Mouse (Mus musculus) heart, postnatal 0 days (tissue): ENCODE results near the gene Kif26b. TPM values are rescaled to one million over a fixed set of nuclear protein-coding genes. Genes with fewer than 3 reads are reported as not detected.

Experiments
- ATAC-seq: fragments of 200-750 bp; cut with Nextera tagmentation; 2 replicates; pipeline ENCODE4 v1.8.0; 2017; ENCODE audit warnings: low read depth, moderate number of reproducible peaks, moderate library complexity; ENCODE audit not compliant: insufficient read depth
- DNase-seq: peaks from one replicate; pipeline ENCODE4 v3.0.0-alpha.2; 2016; ENCODE audit warnings: low spot score
- H3K27ac ChIP-seq: fragments of 300-500 bp; sonication (generic); 2 replicates; pipeline ENCODE4 v1.5.1; 2014; ENCODE audit warnings: low read depth, mild to moderate bottlenecking
- H3K27me3 ChIP-seq: fragments of 300-500 bp; sonication (generic); 2 replicates; pipeline ENCODE4 v1.6.1; 2014; ENCODE audit warnings: low read length, mixed read lengths; ENCODE audit not compliant: control insufficient read depth, insufficient read depth
- H3K36me3 ChIP-seq: fragments of 300-500 bp; sonication (generic); replicated peaks from 2 replicates; pipeline ENCODE4 v1.6.1; 2014; ENCODE audit warnings: low read length, mixed read lengths; ENCODE audit not compliant: control insufficient read depth, insufficient read depth
- H3K4me1 ChIP-seq: fragments of 300-500 bp; sonication (generic); 2 replicates; pipeline ENCODE4 v1.6.1; 2014; ENCODE audit warnings: antibody characterized with exemption; ENCODE audit not compliant: control insufficient read depth, insufficient read depth
- H3K4me2 ChIP-seq: fragments of 300-500 bp; sonication (generic); 2 replicates; pipeline ENCODE4 v1.6.1; 2014; ENCODE audit warnings: low read depth, mild to moderate bottlenecking, low read length, moderate library complexity
- H3K4me3 ChIP-seq: fragments of 300-500 bp; sonication (generic); 2 replicates; pipeline ENCODE4 v1.5.1; 2014; ENCODE audit warnings: low read depth, low read length
- H3K9ac ChIP-seq: fragments of 300-500 bp; sonication (generic); replicated peaks from 2 replicates; pipeline ENCODE4 v1.6.1; 2014; ENCODE audit warnings: low read depth, low read length, mixed read lengths
- H3K9me3 ChIP-seq: fragments of 300-500 bp; sonication (generic); replicated peaks from 2 replicates; pipeline ENCODE4 v1.6.1; 2016; ENCODE audit warnings: low read length; ENCODE audit not compliant: control insufficient read depth
- CTCF ChIP-seq: IDR thresholded peaks from 2 replicates; pipeline ENCODE4 v1.5.1; 2016; ENCODE audit warnings: antibody characterized with exemption, control low read depth, low read depth
- EP300 ChIP-seq: IDR thresholded peaks from 2 replicates; pipeline ENCODE4 v1.6.1; 2016; ENCODE audit warnings: antibody characterized with exemption, low read depth
- WGBS: fragments of 180-500 bp; shearing (Covaris S2); extraction: QIAGEN DNeasy Blood & Tissue Kit; methylation state at CpG from one replicate; pipeline ENCODE4 v1.1.7; 2014; 5-methylcytosine and 5-hydroxymethylcytosine counted together
- polyA plus RNA-seq: library from polyadenylated mRNA; unstranded; fragments of >200 nt; fragmentation: Nextera tagmentation; extraction: Ambion mirVana; gene quantifications from 2 replicates; pipeline ENCODE4 v1.2.1, GENCODE M21; 2015
- total RNA-seq: library from RNA; depleted of rRNA; stranded (reverse); fragments of >200 nt; gene quantifications from 2 replicates; pipeline ENCODE4 v1.2.3, GENCODE M21; 2014; ENCODE audit warnings: low replicate concordance

The Kif26b gene
- total and polyA plus RNA-seq, 2 experiments from 2014 or later, result 1.8 to 19.8 TPM

DNA sequence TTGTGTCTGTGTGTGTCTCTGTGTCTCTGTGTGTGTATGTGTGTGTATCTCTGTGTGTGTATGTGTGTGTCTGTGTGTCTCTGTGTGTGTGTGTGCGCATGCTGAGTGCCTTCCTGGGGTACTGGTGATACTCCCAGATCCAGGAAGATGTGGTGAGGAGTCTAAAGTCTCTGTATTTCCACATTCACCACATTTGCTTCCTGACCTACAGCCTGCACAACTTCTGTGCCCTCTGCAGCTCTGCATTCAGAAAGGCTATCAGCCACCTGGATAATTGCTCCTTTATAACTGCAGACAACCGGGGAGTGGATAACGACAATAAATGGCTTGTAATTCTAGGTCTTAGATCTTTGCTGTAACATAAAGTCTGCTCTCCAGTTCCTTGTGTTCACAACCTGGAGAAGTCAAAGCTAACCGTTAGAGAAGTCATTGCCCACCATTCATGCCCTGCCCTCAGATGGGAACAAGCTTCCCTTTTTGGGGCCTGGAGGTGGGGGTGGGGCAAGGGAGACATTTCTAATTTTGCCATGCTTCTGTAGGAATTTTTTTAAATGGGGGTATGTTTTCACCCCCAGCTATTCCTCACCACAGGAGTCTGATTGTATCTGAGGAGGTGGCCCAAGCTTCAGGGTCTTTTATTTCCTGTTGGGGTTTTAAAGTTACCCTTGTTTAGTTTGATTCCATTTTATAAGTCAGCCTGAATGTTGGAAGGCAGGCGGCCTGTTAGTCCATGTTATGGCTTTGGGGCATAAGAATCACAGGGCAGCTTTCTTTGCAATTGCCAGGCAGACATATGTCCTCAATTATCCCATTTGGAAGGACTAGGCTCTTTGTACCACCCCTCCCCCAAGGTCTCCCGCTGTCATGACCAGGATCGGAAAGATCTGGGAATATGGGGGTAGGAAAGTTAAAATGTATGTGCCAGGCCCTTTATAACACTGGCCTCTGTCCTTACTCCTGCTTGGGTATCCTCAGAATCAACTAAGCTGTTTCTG, 39.9 kb downstream of the Kif26b start:
- Histone ChIP-seq H3K4me3 (no peak overlapping the region), H3K9ac (no peak overlapping the region), H3K27me3 (no peaks in the 10 kb centered on the region), H3K9me3 (no peaks in the 10 kb centered on the region), H3K4me2 (no peak overlapping the region), H3K27ac (no peak overlapping the region), H3K4me1 (no peaks in the 10 kb centered on the region), H3K36me3 (no peaks in the 10 kb centered on the region)
- WGBS, result 72% methylated on average over 7 of the region's 7 CpGs
- no peak for ATAC-seq
- no peak for DNase-seq
- no peak for TF ChIP-seq EP300
- no peak for TF ChIP-seq CTCF

- DNase-seq (no peak), ATAC-seq (no peak)
- WGBS, result 87% methylated on average over 4 of the region's 4 CpGs
- H3K4me2 ChIP-seq, result no peak overlapping the region
- H3K27me3 ChIP-seq, result no peaks in the 10 kb centered on the region
- no peaks in the 10 kb centered on the region for H3K36me3 ChIP-seq
- H3K4me1 ChIP-seq, result no peaks in the 10 kb centered on the region
- H3K9ac ChIP-seq, result no peak overlapping the region
- TF ChIP-seq EP300, result no peak
- TF ChIP-seq CTCF, result no peak
- no peak overlapping the region for H3K4me3 ChIP-seq
- H3K9me3 ChIP-seq, result 0 out of 2 replicates have a peak, but pooled peaks cover 7% of the 10 kb centered on the region
- no peak overlapping the region for H3K27ac ChIP-seq
Observed at GRCm38 (mm10) chr1:178571009-178571408, 42.1 kb downstream of the Kif26b start.

DNA sequence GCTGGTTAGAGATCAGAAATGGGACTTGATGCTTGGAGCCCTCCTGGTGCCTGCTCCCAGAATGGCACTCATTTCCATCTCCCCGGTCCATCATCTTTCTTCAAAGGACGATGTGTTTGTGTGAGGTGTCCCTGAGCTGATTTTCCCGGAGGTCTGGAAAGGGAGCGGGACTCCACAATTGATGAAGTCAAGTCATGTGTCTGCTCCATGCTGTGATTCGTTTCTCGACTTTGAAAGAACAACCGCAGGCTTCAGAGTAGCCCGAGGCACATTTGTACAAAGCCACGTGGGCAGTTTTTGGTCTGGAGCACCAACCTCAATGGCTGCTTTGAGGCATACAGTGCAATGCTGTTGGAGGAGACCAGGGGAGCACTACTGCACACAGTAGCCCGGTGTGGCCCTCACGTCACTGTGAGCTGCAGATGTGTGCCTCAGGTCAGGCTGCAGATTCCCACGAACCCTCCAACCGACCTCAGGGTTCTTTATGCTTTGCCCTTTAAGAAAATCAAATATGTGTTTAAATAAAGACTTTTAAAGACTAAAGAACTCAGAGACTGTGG, 43.0 kb downstream of the Kif26b start:
- Histone ChIP-seq H3K36me3 (no peaks in the 10 kb centered on the region), H3K4me3 (no peak overlapping the region), H3K27me3 (no peaks in the 10 kb centered on the region), H3K4me1 (no peaks in the 10 kb centered on the region), H3K4me2 (no peak overlapping the region), H3K9ac (no peak overlapping the region), H3K9me3 (0 out of 2 replicates have a peak, but pooled peaks cover 7% of the 10 kb centered on the region), H3K27ac (no peak overlapping the region)
- ATAC-seq, result no peak
- TF ChIP-seq CTCF (no peak), EP300 (no peak)
- WGBS, result 75% methylated on average over 13 of the region's 13 CpGs
- DNase-seq, result no peak

DNA sequence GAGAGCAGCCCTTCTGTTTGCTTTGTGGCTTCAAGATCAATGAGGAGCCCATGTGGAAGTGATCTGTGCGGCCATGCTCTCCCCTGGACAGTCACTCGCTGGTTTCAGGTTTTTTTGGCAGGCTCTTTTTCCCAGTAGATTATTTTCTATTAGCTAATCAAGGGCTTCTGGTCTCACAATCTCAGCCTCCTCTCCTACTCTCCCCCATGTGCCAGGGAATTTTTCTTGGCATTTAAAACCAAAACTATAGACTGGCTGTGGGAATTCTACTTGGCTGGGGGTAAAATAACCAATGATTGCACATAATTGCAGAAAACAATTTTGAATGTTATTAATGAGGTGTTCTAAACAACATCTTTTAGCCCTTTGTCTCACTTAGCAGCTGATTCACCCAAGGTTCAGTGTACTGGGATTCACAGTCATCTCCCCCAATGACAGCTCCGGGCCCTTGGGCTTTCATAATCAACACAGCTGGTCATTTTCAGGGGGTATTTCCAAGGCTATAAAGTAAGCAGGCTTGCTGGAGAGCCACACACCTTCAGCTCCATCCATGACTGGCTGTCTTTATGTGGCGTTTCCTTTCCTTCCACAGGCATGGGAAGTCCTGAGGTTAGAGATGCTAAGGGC, 44.6 kb downstream of the Kif26b start:
- no peak for TF ChIP-seq EP300
- TF ChIP-seq CTCF, result no peak
- no peak overlapping the region for H3K4me3 ChIP-seq
- no peaks in the 10 kb centered on the region for H3K27me3 ChIP-seq
- H3K4me2 ChIP-seq, result no peak overlapping the region
- WGBS, result 60% methylated on average over 4 of the region's 4 CpGs
- no peak for ATAC-seq
- no peaks in the 10 kb centered on the region for H3K36me3 ChIP-seq
- no peak overlapping the region for H3K9ac ChIP-seq
- no peak overlapping the region for H3K27ac ChIP-seq
- no peak for DNase-seq
- 0 out of 2 replicates have a peak, but pooled peaks cover 7% of the 10 kb centered on the region for H3K9me3 ChIP-seq
- H3K4me1 ChIP-seq, result no peaks in the 10 kb centered on the region

DNA sequence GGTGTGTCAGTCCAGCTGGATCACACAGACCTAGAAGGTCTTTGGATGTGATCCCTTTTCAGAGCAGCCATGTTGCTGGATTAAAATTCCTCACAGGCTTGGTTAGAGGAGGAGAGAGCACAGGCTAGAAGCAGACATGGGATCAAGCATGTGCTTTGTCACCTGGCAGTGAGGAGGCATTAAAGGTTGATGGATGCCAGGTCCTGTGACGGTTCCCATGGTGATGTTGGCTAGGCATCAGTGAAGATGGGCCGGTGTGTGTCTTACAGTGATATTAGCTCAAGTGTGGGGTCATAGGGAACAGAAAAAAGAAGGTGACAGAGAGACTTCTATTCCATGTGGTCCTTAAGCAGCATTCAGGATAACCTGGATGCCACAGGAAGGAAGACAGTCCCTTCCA, 46.8 kb downstream of the Kif26b start:
- WGBS, result 89% methylated on average over 2 of the region's 2 CpGs
- H3K4me1 ChIP-seq, result no peaks in the 10 kb centered on the region
- no peak overlapping the region for H3K27ac ChIP-seq
- H3K27me3 ChIP-seq, result no peaks in the 10 kb centered on the region
- no peak overlapping the region for H3K4me2 ChIP-seq
- TF ChIP-seq CTCF (no peak), EP300 (no peak)
- ATAC-seq (no peak), DNase-seq (no peak)
- 0 out of 2 replicates have a peak, but pooled peaks cover 7% of the 10 kb centered on the region for H3K9me3 ChIP-seq
- H3K36me3 ChIP-seq, result no peaks in the 10 kb centered on the region
- no peak overlapping the region for H3K9ac ChIP-seq
- H3K4me3 ChIP-seq, result no peak overlapping the region
